Mouse (Mus musculus) lung, embryonic 16.5 days (tissue): ENCODE results near the gene Hcls1. TPM values are rescaled to one million over a fixed set of nuclear protein-coding genes. Genes with fewer than 3 reads are reported as not detected.

ENCODE experiments used
- ATAC-seq: fragments of 200-750 bp; cut with Nextera tagmentation; 2 replicates; pipeline ENCODE4 v1.8.0; 2017; ENCODE audit warnings: low read depth, mild to moderate bottlenecking, moderate library complexity
- H3K27ac ChIP-seq: fragments of 300-500 bp; sonication (generic); 2 replicates; pipeline ENCODE4 v1.5.1; 2014; ENCODE audit warnings: mild to moderate bottlenecking, control low read depth, low read length
- H3K27me3 ChIP-seq: fragments of 300-500 bp; sonication (generic); 2 replicates; pipeline ENCODE4 v1.6.1; 2014; ENCODE audit warnings: low read depth, low read length, mixed read lengths; ENCODE audit not compliant: control insufficient read depth, insufficient read depth
- H3K36me3 ChIP-seq: fragments of 300-500 bp; sonication (generic); 2 replicates; pipeline ENCODE4 v1.6.1; 2014; ENCODE audit warnings: low read length; ENCODE audit not compliant: control insufficient read depth, insufficient read depth
- H3K4me1 ChIP-seq: fragments of 300-500 bp; sonication (generic); replicated peaks from 2 replicates; pipeline ENCODE4 v1.6.1; 2014; ENCODE audit warnings: low read length, mixed read lengths; ENCODE audit not compliant: control insufficient read depth, insufficient read depth
- H3K4me2 ChIP-seq: fragments of 300-500 bp; sonication (generic); 2 replicates; pipeline ENCODE4 v1.6.1; 2014; ENCODE audit warnings: low read depth, low read length, control low read depth
- H3K4me3 ChIP-seq: fragments of 300-500 bp; sonication (generic); 2 replicates; pipeline ENCODE4 v1.5.1; 2014; ENCODE audit warnings: mild to moderate bottlenecking, low read length, control low read depth
- H3K9ac ChIP-seq: fragments of 300-500 bp; sonication (generic); 2 replicates; pipeline ENCODE4 v1.6.1; 2014; ENCODE audit warnings: low read length, control low read depth
- H3K9me3 ChIP-seq: fragments of 300-500 bp; sonication (generic); 2 replicates; pipeline ENCODE4 v1.6.1; 2016; ENCODE audit warnings: low read length; ENCODE audit not compliant: control insufficient read depth
- WGBS: fragments of 180-500 bp; shearing (Covaris S2); extraction: QIAGEN DNeasy Blood & Tissue Kit; methylation state at CpG from one replicate; pipeline ENCODE4 v1.1.7; 2014; 5-methylcytosine and 5-hydroxymethylcytosine counted together
- polyA plus RNA-seq: library from polyadenylated mRNA; unstranded; fragments of >200 nt; fragmentation: Nextera tagmentation; extraction: Ambion mirVana; gene quantifications from 2 replicates; pipeline ENCODE4 v1.2.1, GENCODE M21; 2015

The Hcls1 gene
- polyA plus RNA-seq, 1 experiment from 2014 or later = 7.0 TPM

DNA sequence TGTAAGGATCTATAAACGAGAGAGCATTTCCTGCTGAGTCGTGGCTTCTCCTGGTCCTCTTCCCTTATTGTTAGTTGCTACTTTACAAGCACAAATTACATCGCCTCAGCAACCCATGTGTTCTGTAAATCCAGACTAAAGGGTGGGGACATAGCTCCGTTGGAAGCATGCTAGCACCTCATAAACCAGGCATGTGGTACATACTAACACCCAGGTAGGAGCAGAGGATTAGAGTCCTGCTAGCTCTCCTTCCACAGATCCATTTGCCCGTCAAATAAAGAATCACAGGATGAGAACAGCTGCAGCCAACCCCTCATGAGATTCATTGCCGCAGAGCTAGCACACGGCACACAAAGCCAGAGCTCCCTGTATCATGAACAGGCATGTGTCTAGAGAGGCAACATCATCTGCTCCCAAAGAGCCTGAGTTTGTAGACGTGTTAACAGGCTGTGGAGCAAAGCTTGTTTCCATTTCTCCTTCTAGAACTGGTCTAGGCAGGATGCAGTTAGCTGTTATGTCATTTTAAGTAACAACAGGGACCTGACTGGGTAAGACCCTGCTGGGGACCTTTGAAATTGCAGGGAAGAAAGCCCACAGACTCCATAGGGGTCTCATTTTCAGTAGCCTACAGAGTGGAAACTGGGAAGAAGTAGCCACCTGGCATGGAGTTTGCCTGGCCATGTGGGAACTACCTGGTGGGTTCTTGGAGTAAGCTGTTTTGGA lies 15.0 kb downstream of the Hcls1 start:
- Histone ChIP-seq H3K4me3 (no peak overlapping the region), H3K27me3 (no peaks in the 10 kb centered on the region), H3K4me2 (no peak overlapping the region), H3K36me3 (no peaks in the 10 kb centered on the region), H3K9me3 (no peaks in the 10 kb centered on the region), H3K27ac (no peak overlapping the region), H3K9ac (no peak overlapping the region), H3K4me1 (no peaks in the 10 kb centered on the region)
- no peak for ATAC-seq
- 52% methylated on average over 8 of the region's 8 CpGs for WGBS

- Histone ChIP-seq H3K27ac (no peak overlapping the region), H3K36me3 (no peaks in the 10 kb centered on the region), H3K4me1 (no peaks in the 10 kb centered on the region), H3K9ac (no peak overlapping the region), H3K4me2 (no peak overlapping the region), H3K9me3 (no peaks in the 10 kb centered on the region), H3K27me3 (no peaks in the 10 kb centered on the region), H3K4me3 (no peak overlapping the region)
- ATAC-seq = no peak
- 52% methylated on average over 4 of the region's 4 CpGs for WGBS
These were observed 16.2 kb downstream of the Hcls1 start for GRCm38 (mm10) chr16:36951029-36951428.

GRCm38 (mm10) chr16:36955106-36955505 lies 20.3 kb downstream of the Hcls1 start:
- H3K27ac ChIP-seq = no peak overlapping the region
- H3K9me3 ChIP-seq = no peaks in the 10 kb centered on the region
- H3K4me3 ChIP-seq = no peak overlapping the region
- 75% methylated on average over 11 of the region's 11 CpGs for WGBS
- no peaks in the 10 kb centered on the region for H3K27me3 ChIP-seq
- no peaks in the 10 kb centered on the region for H3K4me1 ChIP-seq
- no peaks in the 10 kb centered on the region for H3K36me3 ChIP-seq
- no peak overlapping the region for H3K4me2 ChIP-seq
- no peak overlapping the region for H3K9ac ChIP-seq
- ATAC-seq = no peak

GRCm38 (mm10) chr16:36963415-36963814 lies 28.6 kb downstream of the Hcls1 start:
- Histone ChIP-seq H3K27me3 (no peaks in the 10 kb centered on the region), H3K4me3 (no peak overlapping the region), H3K9ac (no peak overlapping the region), H3K4me2 (no peak overlapping the region), H3K9me3 (no peaks in the 10 kb centered on the region), H3K4me1 (no peaks in the 10 kb centered on the region), H3K27ac (no peak overlapping the region), H3K36me3 (no peaks in the 10 kb centered on the region)
- WGBS = 84% methylated on average over 4 of the region's 4 CpGs
- ATAC-seq = no peak

- ATAC-seq = no peak
- Histone ChIP-seq H3K27me3 (no peaks in the 10 kb centered on the region), H3K4me3 (no peak overlapping the region), H3K4me2 (no peak overlapping the region), H3K9me3 (no peaks in the 10 kb centered on the region), H3K4me1 (no peaks in the 10 kb centered on the region), H3K27ac (no peak overlapping the region), H3K36me3 (no peaks in the 10 kb centered on the region), H3K9ac (no peak overlapping the region)
- 93% methylated on average over 2 of the region's 2 CpGs for WGBS
These were observed 44.3 kb downstream of the Hcls1 start for GRCm38 (mm10) chr16:36979127-36979526.

- H3K27me3 ChIP-seq = no peaks in the 10 kb centered on the region
- WGBS = 68% methylated on average over 1 of the region's 1 CpGs
- H3K9ac ChIP-seq = no peak overlapping the region
- no peaks in the 10 kb centered on the region for H3K36me3 ChIP-seq
- H3K9me3 ChIP-seq = no peaks in the 10 kb centered on the region
- no peaks in the 10 kb centered on the region for H3K4me1 ChIP-seq
- H3K4me2 ChIP-seq = no peak overlapping the region
- H3K4me3 ChIP-seq = no peak overlapping the region
- ATAC-seq = no peak
- H3K27ac ChIP-seq = no peak overlapping the region
These were observed 49.0 kb downstream of the Hcls1 start for GRCm38 (mm10) chr16:36983796-36984195.

GRCm38 (mm10) chr16:36985636-36986042 lies 50.9 kb downstream of the Hcls1 start:
- Histone ChIP-seq H3K4me1 (no peaks in the 10 kb centered on the region), H3K4me2 (no peak overlapping the region), H3K27ac (no peak overlapping the region), H3K27me3 (no peaks in the 10 kb centered on the region), H3K4me3 (no peak overlapping the region), H3K36me3 (no peaks in the 10 kb centered on the region), H3K9me3 (no peaks in the 10 kb centered on the region), H3K9ac (no peak overlapping the region)
- no peak for ATAC-seq
- WGBS = 62% methylated on average over 5 of the region's 5 CpGs

- no peaks in the 10 kb centered on the region for H3K4me1 ChIP-seq
- no peak overlapping the region for H3K4me3 ChIP-seq
- no peaks in the 10 kb centered on the region for H3K27me3 ChIP-seq
- 67% methylated on average over 2 of the region's 2 CpGs for WGBS
- no peak overlapping the region for H3K27ac ChIP-seq
- no peak overlapping the region for H3K4me2 ChIP-seq
- no peak overlapping the region for H3K9ac ChIP-seq
- ATAC-seq = no peak
- H3K36me3 ChIP-seq = no peaks in the 10 kb centered on the region
- no peaks in the 10 kb centered on the region for H3K9me3 ChIP-seq
These were observed 52.6 kb downstream of the Hcls1 start for GRCm38 (mm10) chr16:36987399-36987798.

- H3K4me2 ChIP-seq = no peak overlapping the region
- no peaks in the 10 kb centered on the region for H3K4me1 ChIP-seq
- no peak for ATAC-seq
- H3K27ac ChIP-seq = no peak overlapping the region
- H3K36me3 ChIP-seq = no peaks in the 10 kb centered on the region
- H3K27me3 ChIP-seq = no peaks in the 10 kb centered on the region
- H3K9ac ChIP-seq = no peak overlapping the region
- H3K4me3 ChIP-seq = no peak overlapping the region
- H3K9me3 ChIP-seq = no peaks in the 10 kb centered on the region
These were observed 53.3 kb downstream of the Hcls1 start for GRCm38 (mm10) chr16:36988066-36988465.

DNA sequence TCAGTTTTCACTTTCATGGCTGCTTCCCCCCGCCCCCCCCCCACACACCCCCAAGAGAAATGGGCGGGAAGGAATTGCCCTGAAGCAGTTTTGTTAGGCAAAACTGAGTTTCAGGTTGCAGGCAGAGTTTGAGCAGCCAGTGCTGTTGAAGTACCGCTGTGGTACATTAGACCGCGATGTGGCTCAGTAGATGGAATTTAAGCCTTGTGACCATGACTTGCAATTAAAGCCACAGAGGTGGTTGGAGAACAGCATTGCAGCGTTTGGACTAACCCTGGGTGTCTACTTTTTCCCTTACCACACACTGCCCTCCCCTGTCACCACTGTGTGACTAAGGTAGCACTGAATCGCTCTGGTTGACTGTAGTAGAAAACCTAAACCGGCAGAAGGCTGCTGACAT lies 54.7 kb downstream of the Hcls1 start:
- WGBS = 67% methylated on average over 8 of the region's 8 CpGs
- Histone ChIP-seq H3K27ac (no peak overlapping the region), H3K36me3 (no peaks in the 10 kb centered on the region), H3K4me2 (no peak overlapping the region), H3K9ac (no peak overlapping the region), H3K4me3 (no peak overlapping the region), H3K9me3 (no peaks in the 10 kb centered on the region), H3K4me1 (no peaks in the 10 kb centered on the region), H3K27me3 (no peaks in the 10 kb centered on the region)
- ATAC-seq = no peak
